Mouse (Mus musculus): ENCODE results near the gene Olfr610.
"Not testable (repeated sequence)": the region's sequence is repeated elsewhere in the genome, so short reads cannot be mapped to it uniquely, and the experiment has no call there.

Gene Olfr610

DNA sequence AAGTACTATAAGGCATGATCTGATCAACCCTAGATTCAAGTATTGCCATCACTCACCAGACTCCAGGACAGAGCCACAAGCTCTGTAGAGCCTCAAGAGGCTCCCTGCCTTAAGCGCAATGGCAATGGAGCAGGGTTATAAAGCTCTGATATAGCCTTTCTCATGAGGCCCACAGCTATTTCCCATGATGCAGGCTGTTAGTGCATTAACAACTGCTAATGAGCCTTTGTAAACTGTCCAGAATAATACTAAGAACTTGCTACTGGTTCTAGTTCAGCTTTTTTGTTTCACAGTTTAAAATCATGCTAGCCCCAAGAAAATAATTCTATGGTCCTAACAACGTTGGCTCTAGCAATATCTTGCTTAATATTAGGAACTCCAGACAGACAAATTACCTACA is at the start of gene Olfr610:
Gene Olfr610, minus strand, starts transcription at position 101 of the 400 bp plus-strand sequence.
- no peak for TF ChIP-seq GATA4 (IDR thresholded peaks at IDR 0.05; ENCODE audit: insufficient replicate concordance, low read length)

DNA sequence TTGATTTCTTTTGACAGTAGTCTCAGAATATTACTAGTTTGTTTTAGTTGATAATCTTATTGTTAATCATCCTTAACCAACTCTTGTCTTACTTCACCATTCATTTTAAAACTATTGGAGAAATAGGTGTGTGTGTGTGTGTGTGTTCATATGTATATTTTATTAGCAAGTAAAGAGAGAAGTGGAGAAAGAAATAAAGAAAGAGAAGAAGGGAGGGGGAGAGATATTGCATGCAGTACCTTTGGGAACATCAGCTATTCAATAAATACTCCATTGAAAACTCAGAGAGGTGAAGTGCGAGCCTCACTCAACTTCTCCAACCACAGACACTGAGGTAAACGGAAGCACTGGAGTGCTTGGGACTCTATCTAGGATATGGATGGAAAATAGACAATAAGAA is 43.9 kb upstream of the Olfr610 start, which contains the start of gene Olfr615:
Gene Olfr615, plus strand, starts transcription at position 301 of the 400 bp plus-strand sequence.
- no peak for TF ChIP-seq GATA4 (IDR thresholded peaks at IDR 0.05; ENCODE audit: insufficient replicate concordance, low read length)

- no peak for TF ChIP-seq GATA4 (IDR thresholded peaks at IDR 0.05; ENCODE audit: insufficient replicate concordance, low read length)
Measured at GRCm38 (mm10) chr7:103547774-103548173, 35.9 kb upstream of the Olfr610 start, which contains the start of gene Olfr613. Gene Olfr613, plus strand, starts transcription at chr7:103548074.

- not testable (repeated sequence) for TF ChIP-seq GATA4 (IDR thresholded peaks at IDR 0.05; ENCODE audit: insufficient replicate concordance, low read length)
Measured at GRCm38 (mm10) chr7:103542617-103543016, 30.7 kb upstream of the Olfr610 start, which contains the start of gene Olfr612. Gene Olfr612, minus strand, starts transcription at chr7:103542717.

DNA sequence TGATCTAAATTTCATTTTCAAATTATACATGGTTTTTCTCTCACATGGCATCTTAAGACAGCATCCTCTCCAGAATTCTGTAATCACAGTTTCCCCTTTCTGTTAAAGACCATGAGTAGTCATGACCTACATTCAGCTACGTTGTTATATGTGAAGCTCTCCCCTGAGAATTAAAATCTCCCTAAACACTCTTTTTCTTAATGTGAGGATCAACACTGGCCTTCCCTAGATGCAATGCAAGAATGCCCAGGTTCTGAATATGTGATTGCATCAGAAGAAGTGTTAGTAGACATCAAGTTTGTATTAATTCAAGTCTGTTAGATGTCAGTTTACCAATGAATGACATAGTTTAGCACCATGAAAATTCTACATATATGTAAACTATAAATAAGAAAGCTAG is 8.8 kb upstream of the Olfr610 start, which contains the start of gene Olfr611:
Gene Olfr611, minus strand, starts transcription at position 101 of the 400 bp plus-strand sequence.
- not testable (repeated sequence) for TF ChIP-seq GATA4 (IDR thresholded peaks at IDR 0.05; ENCODE audit: insufficient replicate concordance, low read length)

DNA sequence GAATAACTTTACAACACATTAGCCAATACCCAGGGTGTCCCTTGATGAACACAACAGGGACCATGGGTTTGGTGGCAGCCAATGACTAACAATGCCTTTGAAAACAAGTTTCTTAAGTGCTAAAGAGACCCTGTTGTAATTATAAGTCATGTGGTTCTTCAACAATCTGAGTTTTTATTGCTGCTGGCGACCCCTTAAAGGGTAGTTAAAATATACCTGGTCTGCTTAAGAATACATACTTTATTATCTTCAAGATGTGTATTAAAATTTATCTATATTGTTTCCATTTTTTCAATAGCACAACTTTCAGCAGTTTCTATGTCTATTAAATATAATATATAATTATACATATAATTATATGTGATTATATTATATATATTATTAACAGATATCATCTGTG is 14.0 kb downstream of the Olfr610 start, which contains the start of gene Olfr609:
Gene Olfr609, minus strand, starts transcription at position 101 of the 400 bp plus-strand sequence.
- no peak for TF ChIP-seq GATA4 (IDR thresholded peaks at IDR 0.05; ENCODE audit: insufficient replicate concordance, low read length)

GRCm38 (mm10) chr7:103469577-103469976 is 42.3 kb downstream of the Olfr610 start, which contains the start of gene Olfr608:
Gene Olfr608, plus strand, starts transcription at chr7:103469877.
- no peak for TF ChIP-seq GATA4 (IDR thresholded peaks at IDR 0.05; ENCODE audit: insufficient replicate concordance, low read length)

GRCm38 (mm10) chr7:103460590-103460989 is 51.3 kb downstream of the Olfr610 start:
- no peak for TF ChIP-seq GATA4 (IDR thresholded peaks at IDR 0.05; ENCODE audit: insufficient replicate concordance, low read length)

Measured in liver, adult (tissue).